Mouse (Mus musculus) liver, embryonic 14 days (tissue): ENCODE results near the gene Pkib. TPM values are rescaled to one million over a fixed set of nuclear protein-coding genes. Genes with fewer than 3 reads are reported as not detected.

Experiments used
- polyA plus RNA-seq: library from polyadenylated mRNA; depleted of rRNA; stranded (reverse); fragments of >200 nt; gene quantifications from 2 replicates; pipeline ENCODE4 v1.2.3, GENCODE M21; 2012; rRNA removed

The Pkib gene
- 0.58 and 0.87 TPM in 2 replicates for polyA plus RNA-seq

GRCm38 (mm10) chr10:57631896-57632867 lies at the start of gene Pkib:
Gene Pkib (plus strand): TSS chr10:57631981.

GRCm38 (mm10) chr10:57784876-57785150 lies 153.0 kb downstream of the Pkib start, which contains the start of gene Fabp7:
Gene Fabp7 (plus strand): TSS chr10:57784881.

Other genes with a start within 250 kb of the Pkib start
- gene Hsf2, start 145.6 kb upstream of the Pkib start, polyA plus RNA-seq = 5.0 and 6.0 TPM in 2 replicates
- 37.9 and 42.3 TPM in 2 replicates for gene Serinc1, start 99.5 kb upstream of the Pkib start, polyA plus RNA-seq
- gene Fabp7, start 152.9 kb downstream of the Pkib start, polyA plus RNA-seq = 0.96 and 1.4 TPM in 2 replicates
- 9.9 and 12.7 TPM in 2 replicates for gene Smpdl3a, start 162.4 kb downstream of the Pkib start, polyA plus RNA-seq